Mouse (Mus musculus) E14TG2a.4 (cell line): ENCODE data around the gene Tvp23b.

Source experiments
- H3K27me3 ChIP-seq: 2 replicates; pipeline ENCODE4 v1.6.1; 2014; ENCODE audit warnings: low read length, control low read depth; ENCODE audit not compliant: insufficient read depth
- H3K36me3 ChIP-seq: 2 replicates; pipeline ENCODE4 v1.6.1; 2014; ENCODE audit warnings: low read length, control low read depth; ENCODE audit not compliant: insufficient read depth
- H3K4me1 ChIP-seq: replicated peaks from 2 replicates; pipeline ENCODE4 v1.6.1; 2014; ENCODE audit warnings: low read depth, low read length, control low read depth
- H3K4me3 ChIP-seq: replicated peaks from 2 replicates; pipeline ENCODE4 v1.5.1; 2014; ENCODE audit warnings: mild to moderate bottlenecking, low read length
- H3K9me3 ChIP-seq: 2 replicates; pipeline ENCODE4 v1.6.1; 2014; ENCODE audit warnings: low read length, control low read depth
- CTCF ChIP-seq: conservative IDR thresholded peaks from 2 replicates; pipeline ENCODE4 v1.5.1; 2014; ENCODE audit warnings: low read length
- NANOG ChIP-seq: IDR thresholded peaks from 2 replicates; pipeline ENCODE4 v1.6.1; 2014; ENCODE audit warnings: borderline replicate concordance, low read length, mixed read lengths
- POU5F1 ChIP-seq: IDR thresholded peaks from 2 replicates; pipeline ENCODE4 v1.6.1; 2014; ENCODE audit warnings: low read length, borderline replicate concordance

The Tvp23b gene

GRCm38 (mm10) chr11:62851199-62851598 lies 28.1 kb upstream of the Tvp23b start:
- Histone ChIP-seq H3K9me3 (no peaks in the 10 kb centered on the region), H3K27me3 (no peaks in the 10 kb centered on the region), H3K36me3 (no peaks in the 10 kb centered on the region), H3K4me1 (peaks cover 34% of the 10 kb centered on the region), H3K4me3 (no peak overlapping the region)
- no peak for TF ChIP-seq CTCF
- TF ChIP-seq POU5F1: no peak
- no peak for TF ChIP-seq NANOG

DNA sequence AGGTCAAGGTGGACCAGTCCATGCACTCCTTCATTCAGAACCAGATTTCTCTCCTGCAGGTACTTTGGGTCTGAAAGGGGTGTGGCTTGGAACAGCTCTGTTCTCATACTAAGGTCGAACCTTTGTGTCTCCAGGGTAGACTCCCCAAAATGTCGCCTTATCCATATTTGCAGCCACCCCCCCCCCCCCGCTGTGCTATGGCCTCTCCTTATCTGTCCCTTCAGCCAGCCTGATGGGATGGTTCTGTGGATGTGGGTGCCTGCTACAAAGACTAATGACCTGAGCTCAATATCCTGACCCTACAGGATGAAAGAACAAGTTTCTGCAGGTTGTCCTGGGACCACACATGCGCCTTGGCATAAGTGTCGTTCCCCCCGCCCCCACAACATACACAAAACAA lies 25.9 kb upstream of the Tvp23b start:
- TF ChIP-seq NANOG (no peak), CTCF (no peak), POU5F1 (no peak)
- no peaks in the 10 kb centered on the region for H3K27me3 ChIP-seq
- H3K36me3 ChIP-seq: no peaks in the 10 kb centered on the region
- no peak overlapping the region for H3K4me3 ChIP-seq
- no peaks in the 10 kb centered on the region for H3K9me3 ChIP-seq
- H3K4me1 ChIP-seq: peaks cover 12% of the 10 kb centered on the region

- Histone ChIP-seq H3K36me3 (no peaks in the 10 kb centered on the region), H3K9me3 (no peaks in the 10 kb centered on the region), H3K27me3 (peaks cover 4% of the 10 kb centered on the region; the same call in 1 of the 2 replicates), H3K4me3 (no peak overlapping the region), H3K4me1 (no peaks in the 10 kb centered on the region)
- no peak for TF ChIP-seq POU5F1
- TF ChIP-seq NANOG: no peak
Measured at GRCm38 (mm10) chr11:62865562-62865961, 13.7 kb upstream of the Tvp23b start.

DNA sequence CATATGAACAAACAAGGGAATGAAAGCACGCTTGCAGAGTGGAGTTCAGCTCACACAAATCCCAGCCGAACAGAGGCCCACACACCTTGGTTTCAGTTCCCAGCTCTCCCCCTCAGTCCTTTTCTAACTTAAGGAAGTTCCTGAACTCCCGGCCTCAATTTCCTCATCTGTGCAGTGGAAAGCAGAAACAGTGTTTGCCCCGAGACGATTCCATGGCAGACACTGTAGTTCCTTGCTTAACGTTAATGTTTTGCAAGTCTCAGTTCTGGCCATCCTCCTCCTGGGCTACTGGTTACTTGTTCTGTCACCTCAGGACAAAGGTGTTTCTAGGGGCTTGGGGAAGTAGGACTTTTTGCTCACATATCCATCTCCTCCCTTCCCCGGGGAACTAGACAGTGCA lies 12.6 kb upstream of the Tvp23b start:
- H3K36me3 ChIP-seq: no peaks in the 10 kb centered on the region
- H3K9me3 ChIP-seq: no peaks in the 10 kb centered on the region
- H3K4me3 ChIP-seq: no peak overlapping the region
- H3K27me3 ChIP-seq: peaks cover 4% of the 10 kb centered on the region; the same call in 1 of the 2 replicates
- no peaks in the 10 kb centered on the region for H3K4me1 ChIP-seq
- TF ChIP-seq POU5F1 (no peak), NANOG (no peak), CTCF (no peak)

GRCm38 (mm10) chr11:62869201-62869600 lies 10.1 kb upstream of the Tvp23b start:
- no peaks in the 10 kb centered on the region for H3K9me3 ChIP-seq
- peaks cover 8% of the 10 kb centered on the region for H3K4me1 ChIP-seq
- peaks cover 4% of the 10 kb centered on the region; the same call in 1 of the 2 replicates for H3K27me3 ChIP-seq
- H3K36me3 ChIP-seq: no peaks in the 10 kb centered on the region
- no peak overlapping the region for H3K4me3 ChIP-seq
- TF ChIP-seq POU5F1 (no peak), NANOG (no peak), CTCF (no peak)

- Histone ChIP-seq H3K4me1 (peaks cover 8% of the 10 kb centered on the region), H3K9me3 (peaks cover 6% of the 10 kb centered on the region), H3K27me3 (peaks cover 4% of the 10 kb centered on the region; the same call in 1 of the 2 replicates), H3K4me3 (no peak overlapping the region), H3K36me3 (no peaks in the 10 kb centered on the region)
- TF ChIP-seq POU5F1 (no peak), NANOG (no peak), CTCF (no peak)
Measured at GRCm38 (mm10) chr11:62869715-62870371, 9.4 kb upstream of the Tvp23b start.

DNA sequence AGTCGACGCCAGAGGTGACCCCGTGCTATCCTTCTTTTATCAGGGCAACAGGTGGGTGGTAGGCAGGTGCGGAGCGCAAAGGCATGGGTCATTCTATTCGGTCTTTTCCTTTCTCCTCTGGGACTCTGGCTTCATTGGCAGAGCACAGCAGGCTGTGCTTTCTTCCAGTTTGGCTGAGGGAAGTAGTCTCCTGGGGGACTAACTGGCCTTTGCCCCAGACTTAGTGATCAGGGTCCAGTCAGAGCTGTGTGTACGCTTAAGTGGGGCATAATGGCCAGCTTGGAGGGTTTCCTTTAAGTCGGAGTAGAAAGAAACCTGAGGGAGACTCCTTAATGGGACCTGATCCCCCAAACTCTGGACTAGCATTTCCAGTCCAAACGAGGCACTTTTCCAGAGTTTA lies 5.8 kb upstream of the Tvp23b start:
- H3K36me3 ChIP-seq: no peaks in the 10 kb centered on the region
- H3K27me3 ChIP-seq: no peaks in the 10 kb centered on the region; the same call in 1 of the 2 replicates
- no peak for TF ChIP-seq NANOG
- TF ChIP-seq POU5F1: no peak
- no peak for TF ChIP-seq CTCF
- no peak overlapping the region for H3K4me3 ChIP-seq
- H3K4me1 ChIP-seq: peaks cover 20% of the 10 kb centered on the region
- H3K9me3 ChIP-seq: peaks cover 8% of the 10 kb centered on the region

DNA sequence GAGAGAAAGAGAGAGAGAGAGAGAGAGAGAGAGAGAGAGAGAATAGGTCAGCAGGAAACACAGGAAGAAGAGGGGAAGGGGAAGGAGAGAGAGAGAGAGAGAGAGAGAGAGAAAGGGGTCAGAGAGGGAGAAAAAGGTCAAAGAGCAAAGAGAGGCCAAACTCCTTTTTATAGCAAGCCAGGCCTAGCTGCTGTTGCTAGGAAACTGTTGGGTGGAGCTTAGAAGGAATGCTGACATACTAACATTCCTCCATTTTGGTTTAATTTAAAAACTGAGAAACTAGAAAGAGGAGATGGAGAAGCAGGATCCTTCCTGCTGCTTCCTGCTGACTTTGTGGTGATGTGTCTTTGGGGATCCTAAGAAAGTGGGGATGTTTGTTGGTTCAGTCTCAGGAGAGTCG lies 3.6 kb upstream of the Tvp23b start:
- TF ChIP-seq POU5F1: no peak
- no peak for TF ChIP-seq CTCF
- no peak for TF ChIP-seq NANOG
- no peak overlapping the region for H3K4me3 ChIP-seq
- H3K9me3 ChIP-seq: peaks cover 8% of the 10 kb centered on the region
- H3K4me1 ChIP-seq: peaks cover 29% of the 10 kb centered on the region
- H3K36me3 ChIP-seq: no peaks in the 10 kb centered on the region
- no peaks in the 10 kb centered on the region; the same call in 1 of the 2 replicates for H3K27me3 ChIP-seq

DNA sequence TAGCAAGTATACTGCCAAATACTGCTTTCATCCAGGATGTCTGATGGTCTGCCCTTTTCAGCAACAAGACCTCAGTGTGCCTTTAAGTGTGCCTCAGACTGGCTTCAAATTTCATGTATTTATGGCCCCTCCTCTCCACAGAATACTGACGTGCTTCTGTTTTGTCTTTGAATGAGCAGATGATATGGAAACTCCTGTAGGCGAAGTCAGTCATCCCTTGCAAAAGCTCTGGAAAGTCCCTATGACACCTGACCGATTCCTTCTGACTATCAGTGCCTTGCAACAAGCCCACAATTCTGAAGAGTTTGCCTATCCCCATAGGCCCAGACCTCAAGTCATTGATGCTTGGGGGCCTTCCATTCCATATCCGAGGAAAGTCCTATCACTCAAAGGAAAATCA lies 2.8 kb upstream of the Tvp23b start:
- Histone ChIP-seq H3K4me3 (no peak overlapping the region), H3K36me3 (no peaks in the 10 kb centered on the region), H3K4me1 (peaks cover 37% of the 10 kb centered on the region), H3K27me3 (no peaks in the 10 kb centered on the region; the same call in 1 of the 2 replicates), H3K9me3 (peaks cover 8% of the 10 kb centered on the region)
- TF ChIP-seq NANOG: no peak
- TF ChIP-seq CTCF: no peak
- no peak for TF ChIP-seq POU5F1
